Comparison of ENCODE assay signal across 8 mouse cellular contexts in the genomic region with DNA sequence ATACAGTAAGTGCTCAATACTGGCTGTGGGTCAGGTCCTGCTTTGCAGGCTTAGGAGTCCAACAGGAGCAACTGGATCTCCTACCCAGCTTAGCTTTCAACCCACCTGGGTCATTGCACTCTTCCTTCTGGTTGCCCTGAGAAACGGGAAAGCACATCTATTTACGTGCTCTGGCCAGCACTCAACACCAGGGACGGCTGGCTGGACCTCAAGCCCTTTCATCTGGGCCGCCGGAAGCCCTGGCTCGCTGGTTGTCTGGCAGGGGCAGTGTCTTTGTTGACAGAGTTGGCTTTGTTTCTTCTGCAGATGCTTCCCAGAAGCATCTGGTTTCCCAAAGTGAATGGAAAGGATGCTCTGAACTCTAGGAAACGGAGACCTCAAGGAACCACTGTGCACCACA. TPM values are rescaled to one million over a fixed set of nuclear protein-coding genes. Genes with fewer than 3 reads are reported as not detected.
DNase-seq lines count a peak whose midpoint lies in the region; ATAC-seq and TF ChIP-seq lines count a peak whose summit lies in the region.

No protein-coding gene starts in this region.

- peak; percentile 63 for DNase-seq in embryo, embryonic 10 days (ENCODE audit: low spot score)
- peak; percentile 41 for DNase-seq in heart, postnatal 0 days (ENCODE audit: low spot score)
- peak; percentile 29 to 60 for DNase-seq in kidney, postnatal 36 days
- peak; percentile 62 for DNase-seq in testis, postnatal 10 days (ENCODE audit: low spot score)
- no peak for DNase-seq in cerebellum, adult 11-12 months
- DNase-seq in urinary bladder, adult 2 months (ENCODE audit: low spot score), result no peak

- H3K36me3 ChIP-seq in intestine, embryonic 16.5 days (ENCODE audit: control insufficient read depth, insufficient read depth, low read length), result no peaks in the 10 kb centered on the region
- H3K36me3 ChIP-seq in intestine, embryonic 15.5 days, result no peaks in the 10 kb centered on the region
- H3K36me3 ChIP-seq in heart, postnatal 0 days (replicated peaks; ENCODE audit: control insufficient read depth, insufficient read depth, low read length), result no peaks in the 10 kb centered on the region

- H3K27me3 ChIP-seq in intestine, embryonic 16.5 days (replicated peaks; ENCODE audit: control insufficient read depth, insufficient read depth, low read length), result no peaks in the 10 kb centered on the region
- no peaks in the 10 kb centered on the region for H3K27me3 ChIP-seq in intestine, embryonic 15.5 days (replicated peaks)
- H3K27me3 ChIP-seq in heart, postnatal 0 days (ENCODE audit: control insufficient read depth, insufficient read depth, low read length), result no peaks in the 10 kb centered on the region

- no peak overlapping the region for H3K4me2 ChIP-seq in intestine, embryonic 16.5 days (ENCODE audit: low read depth, low read length)
- no peak overlapping the region for H3K4me2 ChIP-seq in intestine, embryonic 15.5 days (replicated peaks)
- no peak overlapping the region for H3K4me2 ChIP-seq in heart, postnatal 0 days (ENCODE audit: low read depth, low read length)

- peaks cover 6% of the 10 kb centered on the region; the same call in 1 of the 2 replicates for H3K4me1 ChIP-seq in intestine, embryonic 16.5 days (ENCODE audit: control insufficient read depth, insufficient read depth, low read length)
- no peaks in the 10 kb centered on the region; the same call in 1 of the 2 replicates for H3K4me1 ChIP-seq in intestine, embryonic 15.5 days (replicated peaks)
- H3K4me1 ChIP-seq in heart, postnatal 0 days (ENCODE audit: control insufficient read depth, insufficient read depth), result 0 out of 2 replicates have a peak, but pooled peaks cover 8% of the 10 kb centered on the region

- H3K27ac ChIP-seq in intestine, embryonic 16.5 days (ENCODE audit: low read length), result peak overlapping the region; percentile 27
- no peak overlapping the region for H3K27ac ChIP-seq in intestine, embryonic 15.5 days
- H3K27ac ChIP-seq in heart, postnatal 0 days (ENCODE audit: low read depth), result no peak overlapping the region

- H3K9ac ChIP-seq in intestine, embryonic 16.5 days (ENCODE audit: low read depth, low read length), result no peak overlapping the region
- H3K9ac ChIP-seq in intestine, embryonic 15.5 days, result no peak overlapping the region
- no peak overlapping the region for H3K9ac ChIP-seq in heart, postnatal 0 days (replicated peaks; ENCODE audit: low read depth, low read length)

- WGBS in intestine, embryonic 16.5 days, result 36% methylated on average over 7 of the region's 7 CpGs
- 43% methylated on average over 7 of the region's 7 CpGs for WGBS in intestine, embryonic 15.5 days
- WGBS in heart, postnatal 0 days, result 25% methylated on average over 7 of the region's 7 CpGs

- H3K4me3 ChIP-seq in intestine, embryonic 16.5 days (ENCODE audit: low read length), result no peak overlapping the region
- H3K4me3 ChIP-seq in intestine, embryonic 15.5 days (replicated peaks), result no peak overlapping the region
- H3K4me3 ChIP-seq in heart, postnatal 0 days (ENCODE audit: low read depth, low read length), result no peak overlapping the region

- H3K9me3 ChIP-seq in intestine, embryonic 16.5 days (ENCODE audit: control insufficient read depth, low read length), result no peaks in the 10 kb centered on the region
- H3K9me3 ChIP-seq in intestine, embryonic 15.5 days, result no peaks in the 10 kb centered on the region
- no peaks in the 10 kb centered on the region for H3K9me3 ChIP-seq in heart, postnatal 0 days (replicated peaks; ENCODE audit: control insufficient read depth, low read length)

- no peak for TF ChIP-seq EP300 in heart, postnatal 0 days (IDR thresholded peaks at IDR 0.05; ENCODE audit: low read depth)

- ATAC-seq in intestine, embryonic 16.5 days, result 0 out of 2 replicates have a peak, but pooled peaks have one; percentile 25
- ATAC-seq in intestine, embryonic 15.5 days, result no peak
- ATAC-seq in heart, postnatal 0 days (ENCODE audit: insufficient read depth, low read depth), result peak; percentile 64; the same call in 1 of the 2 replicates

- TF ChIP-seq CTCF in heart, postnatal 0 days (IDR thresholded peaks at IDR 0.05; ENCODE audit: low read depth), result no peak

RNA-seq across cellular contexts. Expression of a gene that starts 39.3 kb away (rescaled TPM):
- polyA plus RNA-seq in intestine, embryonic 16.5 days (2015; fragmentation: Nextera tagmentation; extraction: Ambion mirVana), result 140 and 163 TPM in 2 replicates
- 136 and 138 TPM in 2 replicates for polyA plus RNA-seq in intestine, embryonic 15.5 days (2015; fragmentation: Nextera tagmentation; extraction: Ambion mirVana)
- total RNA-seq in heart, postnatal 0 days (2014; rRNA removed; ENCODE audit: low replicate concordance), result 42.7 and 42.9 TPM in 2 replicates
- 54.5 and 56.9 TPM in 2 replicates for polyA plus RNA-seq in heart, postnatal 0 days (2015; fragmentation: Nextera tagmentation; extraction: Ambion mirVana)
- polyA plus RNA-seq in urinary bladder, adult 2 months (2012; rRNA removed), result 79.2 and 95.6 TPM in 2 replicates

Comparison
In these comparisons a context has a peak if more than half of its experiments do, and no peak if none do; other contexts are left out.
1. DNase-seq: peak in embryo, embryonic 10 days (single experiment), heart, postnatal 0 days (single experiment), kidney, postnatal 36 days (2 of 2) and testis, postnatal 10 days (single experiment); none in cerebellum, adult 11-12 months (single experiment) and urinary bladder, adult 2 months (single experiment).